Mouse (Mus musculus): ENCODE results near the gene Ccdc92b.

DNA sequence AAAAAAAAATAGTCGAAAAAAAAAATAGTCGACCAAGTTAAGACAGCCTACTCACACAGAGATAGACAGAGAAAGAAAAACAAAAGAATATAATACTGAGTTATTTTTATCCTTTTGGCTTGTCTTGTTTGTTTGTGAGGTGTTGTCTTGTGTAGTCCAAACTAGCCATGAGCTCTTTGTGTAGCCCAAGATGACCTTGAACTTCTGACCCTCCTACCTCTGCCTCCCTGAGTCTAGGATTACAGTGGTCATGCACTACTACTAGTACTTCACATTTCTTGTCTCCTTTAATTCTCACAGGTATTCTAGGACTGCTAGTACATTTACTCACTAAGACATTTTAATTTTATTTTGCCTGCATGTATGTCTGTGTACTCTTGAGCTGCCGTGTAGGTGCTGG, 8.1 kb downstream of the Ccdc92b start:
- TF ChIP-seq CTCF (IDR thresholded peaks at IDR 0.05; ENCODE audit: borderline replicate concordance, extremely low read depth, insufficient read depth, insufficient read length) (no peak), POLR2A (IDR thresholded peaks at IDR 0.05; ENCODE audit: borderline replicate concordance, extremely low read depth, insufficient read depth, insufficient read length, poor library complexity, severe bottlenecking) (no peak)
